In the genomic region with DNA sequence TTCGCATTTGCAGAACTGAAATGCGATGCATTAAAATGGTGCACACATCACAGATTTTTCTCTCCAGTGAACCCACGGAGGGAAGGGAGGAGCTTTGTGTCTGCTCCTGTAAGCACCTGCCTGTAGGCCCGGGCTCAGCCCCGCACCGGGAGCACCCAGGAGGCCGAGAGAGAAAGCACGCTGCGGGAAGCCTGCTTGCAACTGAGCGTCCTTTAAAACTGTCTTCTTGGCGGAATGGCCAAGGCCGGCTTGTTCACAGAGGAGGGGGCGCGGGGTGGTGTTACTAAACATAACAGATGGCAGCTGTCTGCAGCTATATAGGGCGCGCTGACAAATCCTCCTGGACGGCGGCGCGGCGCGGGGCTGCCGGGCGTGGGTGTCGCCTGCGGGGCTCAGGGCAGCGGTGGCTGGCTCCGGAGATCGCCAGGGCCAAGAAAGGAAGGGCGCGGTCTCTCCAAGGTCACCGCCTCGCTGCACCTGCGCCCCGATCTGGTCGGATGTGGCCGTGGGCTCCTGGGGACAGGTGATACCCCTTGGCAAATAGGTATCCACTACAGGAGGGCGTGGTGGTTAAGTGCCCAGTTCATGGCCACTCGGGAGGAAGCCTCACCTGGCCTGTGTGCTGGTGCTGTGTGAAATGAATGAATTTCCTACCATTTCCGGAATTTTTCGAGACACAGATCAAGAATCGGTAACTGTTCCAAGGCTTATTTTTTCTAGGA, we compare ENCODE assay signal across 8 mouse cellular contexts.
DNase-seq lines count a peak whose midpoint lies in the region; ATAC-seq lines count a peak whose summit lies in the region.

No protein-coding gene starts in this region.

- peak overlapping the region; percentile 32 for H3K4me3 ChIP-seq in lung, embryonic 15.5 days

- H3K27me3 ChIP-seq in lung, embryonic 15.5 days = peaks cover 37% of the 10 kb centered on the region

- peak; percentile 60; the same call in 1 of the 2 replicates for ATAC-seq in lung, embryonic 15.5 days (ENCODE audit: borderline replicate concordance, extremely low read depth, low FRiP score, low TSS enrichment)

- H3K27ac ChIP-seq in lung, embryonic 15.5 days = no peak overlapping the region

- 0 out of 2 replicates have a peak, but pooled peaks cover 8% of the 10 kb centered on the region for H3K4me1 ChIP-seq in lung, embryonic 15.5 days

- no peak for DNase-seq in lung, postnatal 14 days
- DNase-seq in cerebellum, postnatal 4 days (ENCODE audit: low spot score in 2 of 2) = peak; percentile 38 to 48
- DNase-seq in gastrocnemius, postnatal 10 days = peak; percentile 23
- peak; percentile 36 for DNase-seq in kidney, postnatal 10 days
- peak; percentile 5 for DNase-seq in liver
- peak; percentile 79 for DNase-seq in retina, postnatal 7 days (ENCODE audit: low read depth, low spot score)
- DNase-seq in spleen, postnatal 14 days (ENCODE audit: low spot score in 2 of 2) = no peak

- 6% methylated on average over 42 of the region's 42 CpGs for WGBS in lung, embryonic 15.5 days

- H3K4me2 ChIP-seq in lung, embryonic 15.5 days = peak overlapping the region; percentile 65

- H3K9ac ChIP-seq in lung, embryonic 15.5 days = no peak overlapping the region

- no peaks in the 10 kb centered on the region for H3K9me3 ChIP-seq in lung, embryonic 15.5 days

- H3K36me3 ChIP-seq in lung, embryonic 15.5 days = no peaks in the 10 kb centered on the region

Comparison
In these comparisons a context has a peak if more than half of its experiments do, and no peak if none do; other contexts are left out.
1. DNase-seq: peak in cerebellum, postnatal 4 days (2 of 2), gastrocnemius, postnatal 10 days (single experiment), kidney, postnatal 10 days (single experiment), liver (single experiment) and retina, postnatal 7 days (single experiment); none in lung, postnatal 14 days (single experiment) and spleen, postnatal 14 days (0 of 2).